Comparison of ENCODE assay signal across 21 mouse cellular contexts in the genomic region with DNA sequence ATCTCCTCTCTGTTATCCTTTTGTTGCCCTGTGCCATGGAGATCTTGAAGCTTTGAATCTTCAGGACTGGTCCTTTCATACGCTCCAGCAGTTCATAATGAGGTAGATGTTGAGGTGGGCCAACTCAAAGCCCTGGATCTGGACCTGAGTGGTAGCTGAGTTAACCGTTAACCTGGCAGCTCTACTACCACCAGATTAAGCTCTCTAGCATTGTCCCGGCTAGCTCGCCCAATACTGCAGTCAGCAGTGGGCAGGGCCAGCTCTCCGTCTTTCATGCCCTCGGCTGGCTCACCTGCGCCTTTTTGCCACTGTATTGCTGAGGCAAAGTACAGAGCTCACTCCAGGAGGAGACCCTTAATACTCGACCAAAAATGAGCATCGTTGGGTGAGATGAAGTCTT.
"Had no signal": no experiment of that assay in that cellular context is flagged by ENCODE, and none has a peak within 500 bp of the region (broad histone marks: within the 10 kb centered on the region; RNA-seq: fewer than 3 reads in every experiment).

No protein-coding gene starts in this region.

- H3K27ac ChIP-seq: liver, embryonic 15.5 days; lung, embryonic 15.5 days; macrophage; midbrain, embryonic 15.5 days; neural tube, embryonic 13.5 days; neural tube, embryonic 15.5 days had no signal

- H3K4me1 ChIP-seq: liver, embryonic 15.5 days; lung, embryonic 15.5 days had no signal

- H3K9ac ChIP-seq: liver, embryonic 15.5 days; liver, postnatal 0 days; lung, embryonic 15.5 days; midbrain, embryonic 15.5 days; neural tube, embryonic 13.5 days; neural tube, embryonic 15.5 days had no signal

- DNase-seq: liver, postnatal 0 days; lung, adult 2 months; lung, postnatal 14 days; lung, postnatal 36 days; retina, postnatal 1 day; right cerebral cortex, adult 18-20 months; right cerebral cortex, postnatal 25 days; right cerebral cortex, postnatal 4 days; spleen, adult 18-20 months; thymus, adult 18-20 months; thymus, postnatal 14 days; thymus, postnatal 36 days had no signal

- ATAC-seq: liver, postnatal 0 days; lung, postnatal 0 days; midbrain, embryonic 15.5 days had no signal

- H3K36me3 ChIP-seq: liver, embryonic 15.5 days; lung, embryonic 15.5 days; midbrain, embryonic 15.5 days; neural tube, embryonic 13.5 days; neural tube, embryonic 15.5 days had no signal

- H3K4me3 ChIP-seq: liver, embryonic 15.5 days; lung, embryonic 15.5 days; megakaryocyte, embryonic 14.5 days; midbrain, embryonic 15.5 days; myocyte; neural tube, embryonic 13.5 days; neural tube, embryonic 15.5 days had no signal

- H3K4me2 ChIP-seq: liver, embryonic 15.5 days; lung, embryonic 15.5 days; midbrain, embryonic 15.5 days; neural tube, embryonic 13.5 days; neural tube, embryonic 15.5 days had no signal

- H3K9me3 ChIP-seq: liver, embryonic 15.5 days; lung, embryonic 15.5 days; megakaryocyte, embryonic 14.5 days; midbrain, embryonic 15.5 days; neural tube, embryonic 13.5 days; neural tube, embryonic 15.5 days had no signal

- H3K27me3 ChIP-seq: liver, embryonic 15.5 days; lung, embryonic 15.5 days; midbrain, embryonic 15.5 days; neural tube, embryonic 13.5 days; neural tube, embryonic 15.5 days had no signal
